Mouse (Mus musculus) large intestine, adult 2 months (tissue): Measurements from ENCODE around the gene Usp49. TPM values are rescaled to one million over a fixed set of nuclear protein-coding genes. Genes with fewer than 3 reads are reported as not detected.
"Not testable (repeated sequence)": the region's sequence is repeated elsewhere in the genome, so short reads cannot be mapped to it uniquely, and the experiment has no call there.

Source experiments
- DNase-seq: peaks from one replicate; pipeline ENCODE4 v3.0.0-alpha.2; 2012; ENCODE audit warnings: low read depth, low spot score
- WGBS: fragments of 180-500 bp; shearing (Covaris S2); methylation state at CpG from one replicate; pipeline ENCODE4 v1.1.7; 2018; 5-methylcytosine and 5-hydroxymethylcytosine counted together
- polyA plus RNA-seq: library from polyadenylated mRNA; depleted of rRNA; stranded (reverse); fragments of >200 nt; gene quantifications from 2 replicates; pipeline ENCODE4 v1.2.3, GENCODE M21; 2012

Usp49 gene
- polyA plus RNA-seq, 1 experiment: 5.0 TPM

DNA sequence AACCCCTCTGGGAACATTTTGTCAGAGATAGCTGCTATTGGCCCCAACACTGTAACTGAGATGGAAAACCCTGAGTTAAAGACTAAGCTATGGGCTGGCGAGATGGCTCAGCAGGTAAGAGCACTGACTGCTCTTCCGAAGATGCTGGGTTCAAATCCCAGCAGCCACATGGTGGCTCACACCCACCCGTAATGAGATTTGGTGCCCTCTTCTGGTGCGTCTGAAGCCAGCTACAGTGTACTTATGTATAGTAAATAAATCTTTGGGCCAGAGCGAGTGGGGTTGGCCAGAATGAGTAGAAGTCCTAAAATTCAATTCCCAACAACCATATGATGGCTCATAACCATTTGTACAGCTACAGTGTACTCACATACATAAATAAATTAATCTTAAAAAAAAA is 24.3 kb upstream of the Usp49 start:
- no peak for DNase-seq
- WGBS: 62% methylated on average over 5 of the region's 5 CpGs

DNA sequence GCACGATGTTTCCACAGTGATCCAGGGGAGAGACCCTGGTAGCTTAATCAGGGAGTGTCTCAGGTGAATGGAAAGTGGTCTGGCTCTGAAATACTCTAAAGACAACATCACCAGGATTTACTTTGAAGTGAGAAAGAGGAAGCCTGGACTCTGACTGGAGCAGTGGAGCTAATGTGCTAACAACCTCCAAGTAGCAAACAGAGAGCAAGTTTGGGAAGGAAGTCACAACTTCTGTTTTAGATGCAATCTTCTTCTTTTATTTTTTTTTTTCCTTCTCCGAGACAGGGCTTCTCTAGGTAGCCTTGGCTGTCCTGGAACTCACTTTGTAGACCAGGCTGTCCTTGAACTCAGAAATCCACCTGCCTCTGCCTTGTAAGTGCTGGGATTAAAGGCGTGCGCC is 21.3 kb upstream of the Usp49 start:
- 93% methylated on average over 4 of the region's 4 CpGs for WGBS
- DNase-seq: no peak

DNA sequence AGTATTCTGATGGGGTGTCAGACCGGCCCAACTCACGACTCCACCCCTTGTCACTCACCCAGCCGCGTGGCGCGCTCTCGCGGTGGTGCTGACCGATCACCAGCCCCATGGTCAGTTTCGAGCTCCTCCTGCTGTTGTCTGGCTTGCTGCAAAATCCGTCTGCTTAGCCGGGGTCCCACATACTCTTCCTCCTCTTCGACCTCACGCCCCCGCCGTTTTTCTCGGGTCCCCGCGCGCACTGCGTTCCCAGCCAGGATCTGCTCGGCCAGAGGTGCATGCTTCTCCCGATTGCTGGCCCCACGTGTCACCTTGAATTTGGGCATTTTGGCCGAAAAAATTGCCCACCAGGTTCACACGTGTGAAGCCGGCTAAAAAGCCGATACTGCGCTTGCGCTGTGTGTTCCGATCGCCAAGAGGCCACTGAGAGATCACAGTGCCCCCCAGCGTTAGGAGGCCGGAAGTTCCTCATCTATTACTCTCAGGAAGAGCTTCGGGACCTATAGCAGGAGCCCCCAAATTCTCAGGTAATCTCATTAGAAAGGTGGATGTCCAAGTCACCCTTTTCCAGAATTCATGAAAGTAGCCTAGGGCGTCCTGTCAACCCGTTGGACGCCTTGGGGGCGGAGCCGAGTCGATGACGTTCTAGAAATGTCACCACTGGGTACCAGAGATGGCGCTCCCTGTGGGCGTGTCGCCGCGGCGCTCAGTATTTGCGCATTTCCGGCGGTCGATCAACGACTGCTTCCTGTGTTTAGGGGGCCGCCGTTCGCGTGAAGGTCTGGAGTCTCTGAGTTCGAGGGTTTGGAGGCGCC is 19.4 kb upstream of the Usp49 start, which contains the start of the genes Bysl, Med20 and Gm20517:
Gene Bysl, minus strand, starts transcription at position 644 of the 812 bp plus-strand sequence.
Gene Med20, plus strand, starts transcription at position 734 of the 812 bp plus-strand sequence.
Gene Gm20517, plus strand, starts transcription at position 741 of the 812 bp plus-strand sequence.
- WGBS: under 1% methylated on average over 59 of the region's 59 CpGs
- peak; percentile 81 for DNase-seq

DNA sequence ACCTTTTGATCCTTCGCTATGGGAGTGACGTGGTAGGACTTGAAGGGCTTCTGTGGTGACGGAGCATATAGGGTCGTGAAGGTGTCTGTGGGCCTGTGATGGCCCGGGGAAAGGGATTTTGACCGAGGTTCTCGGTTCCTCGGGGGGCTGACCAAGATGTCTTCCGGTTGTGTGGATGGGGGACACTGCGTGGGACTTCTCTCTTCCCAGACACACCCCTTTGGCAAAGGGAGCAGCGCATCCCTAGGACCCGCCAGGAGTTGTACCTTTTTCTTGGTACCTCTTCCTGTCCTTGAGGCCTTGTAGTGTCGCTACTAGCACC is 18.9 kb upstream of the Usp49 start:
- WGBS: under 1% methylated on average over 13 of the region's 13 CpGs
- no peak for DNase-seq

DNA sequence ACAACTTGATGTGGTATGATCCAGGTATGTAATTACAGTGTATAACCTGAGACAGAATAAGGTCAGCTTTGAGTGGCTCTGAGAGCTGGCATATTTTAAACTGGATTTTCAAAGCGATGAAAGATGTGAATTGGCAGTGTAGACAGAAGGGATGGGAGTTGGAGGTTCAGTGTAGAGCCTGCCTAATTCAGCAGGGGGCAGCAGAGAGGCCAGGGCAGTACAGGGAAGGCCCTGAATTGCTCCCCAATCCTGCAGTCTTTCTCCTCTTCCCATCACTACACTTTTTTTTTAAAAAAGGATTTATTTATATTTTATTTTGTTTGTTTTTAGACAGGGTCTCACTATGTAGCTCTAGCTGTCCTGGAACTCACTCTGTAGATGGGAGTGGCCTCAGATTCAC is 16.5 kb upstream of the Usp49 start:
- DNase-seq: no peak
- WGBS: 71% methylated on average over 1 of the region's 1 CpGs

DNA sequence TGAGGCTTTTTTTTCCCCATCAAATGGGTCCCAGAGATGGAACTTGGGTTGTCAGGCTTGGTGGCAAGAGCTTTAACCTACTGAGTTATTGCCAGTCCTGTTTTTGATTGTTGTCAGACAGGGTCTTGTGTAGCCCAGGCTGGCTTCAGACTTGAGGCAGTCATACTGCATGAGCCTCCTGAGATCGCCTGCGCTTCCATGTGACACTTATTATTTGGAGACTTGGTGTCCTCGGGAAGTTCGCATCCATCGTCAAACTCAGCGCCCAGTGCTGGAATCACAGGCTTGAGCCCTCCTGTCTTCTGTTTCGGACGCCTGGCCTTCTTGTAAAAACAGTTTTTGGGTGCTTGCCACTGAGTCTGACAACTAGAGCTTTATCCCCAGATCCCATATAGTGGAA is 14.4 kb upstream of the Usp49 start:
- 88% methylated on average over 8 of the region's 8 CpGs for WGBS
- DNase-seq: no peak

DNA sequence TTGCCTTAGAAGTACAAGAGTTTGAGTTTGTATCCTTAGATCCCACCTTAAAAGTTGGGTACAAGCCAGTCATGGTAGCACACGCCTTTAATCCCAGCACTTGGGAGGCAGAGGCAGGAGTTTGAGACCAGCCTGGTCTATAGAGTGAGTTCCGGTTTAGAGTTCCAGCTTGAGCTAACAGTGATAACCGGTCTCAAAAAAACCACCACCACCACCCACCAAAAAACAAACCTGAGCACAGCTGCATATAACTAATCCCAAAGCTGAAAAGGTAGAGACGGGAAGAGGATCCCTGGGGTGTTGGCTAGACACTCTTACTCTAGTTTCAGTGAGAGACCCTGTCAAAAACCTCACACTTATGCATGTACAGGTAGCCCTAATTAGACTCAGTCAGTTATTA is 13.8 kb upstream of the Usp49 start:
- DNase-seq: no peak
- WGBS: 93% methylated on average over 4 of the region's 4 CpGs

DNA sequence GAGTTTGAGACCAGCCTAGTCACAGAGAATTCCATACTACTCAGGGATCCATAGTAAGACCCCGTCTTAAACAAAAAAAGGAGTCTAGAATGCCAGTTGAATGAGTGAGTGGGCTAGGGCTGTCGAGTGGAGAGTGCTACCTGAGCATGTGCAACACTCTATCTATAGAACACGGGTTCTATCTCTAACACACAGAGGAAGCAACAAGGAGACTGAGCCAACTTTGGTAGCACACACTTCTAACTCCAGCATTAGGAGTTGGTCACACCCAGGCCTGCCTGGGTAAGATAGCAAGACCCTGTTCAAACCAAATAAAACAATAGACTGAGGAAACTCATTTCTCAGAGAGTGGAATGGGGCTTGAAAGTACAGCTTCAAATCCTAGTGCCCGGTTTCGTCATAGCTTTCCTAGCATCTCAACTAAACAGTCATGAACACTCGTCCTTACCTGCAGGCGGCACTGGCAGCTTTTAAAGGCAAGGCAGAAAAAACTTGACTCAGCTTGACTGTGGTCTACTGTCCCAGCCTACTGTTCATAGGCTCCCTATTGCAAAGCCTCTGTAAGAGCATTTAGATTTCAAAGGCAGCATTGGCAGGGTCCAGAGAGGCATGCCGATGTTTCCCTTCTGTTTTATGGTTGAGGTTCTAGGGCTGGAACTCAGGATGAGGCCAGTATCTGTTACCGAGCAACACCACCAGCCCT is 12.7 kb upstream of the Usp49 start:
- 89% methylated on average over 9 of the region's 9 CpGs for WGBS
- DNase-seq: no peak

DNA sequence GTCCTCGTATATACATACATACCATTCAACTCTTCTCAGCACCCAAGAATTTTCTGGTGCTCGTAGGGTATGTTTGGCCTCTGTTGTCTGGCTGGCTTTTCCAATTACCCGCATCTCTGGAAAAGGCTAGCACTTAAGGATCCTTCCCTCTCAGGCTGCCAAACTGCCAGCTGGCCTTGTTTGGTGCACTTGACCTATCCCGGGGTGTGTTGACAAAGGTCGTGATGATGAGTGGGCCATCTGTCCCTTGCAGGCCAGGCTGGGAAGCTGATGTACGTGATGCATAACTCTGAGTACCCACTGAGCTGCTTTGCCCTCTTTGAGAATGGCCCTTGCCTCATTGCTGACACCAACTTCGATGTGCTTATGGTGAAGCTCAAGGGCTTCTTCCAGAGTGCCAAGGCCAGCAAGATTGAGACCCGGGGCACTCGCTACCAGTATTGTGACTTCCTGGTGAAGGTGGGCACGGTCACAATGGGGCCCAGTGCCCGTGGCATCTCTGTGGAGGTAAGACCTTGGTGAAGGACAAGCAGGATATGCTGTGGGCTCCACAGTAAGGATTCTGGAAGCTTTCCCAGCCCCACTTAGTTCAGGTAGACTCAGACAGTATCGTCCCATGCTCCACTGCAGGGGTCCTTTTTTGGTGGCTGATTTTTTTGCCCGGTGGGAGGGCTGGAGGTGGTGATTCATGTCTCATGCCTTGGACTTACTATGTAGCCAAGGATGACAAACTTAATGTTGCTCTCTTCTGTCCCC is 11.8 kb upstream of the Usp49 start:
- no peak for DNase-seq
- 85% methylated on average over 13 of the region's 13 CpGs for whole genome bisulfite sequencing

DNA sequence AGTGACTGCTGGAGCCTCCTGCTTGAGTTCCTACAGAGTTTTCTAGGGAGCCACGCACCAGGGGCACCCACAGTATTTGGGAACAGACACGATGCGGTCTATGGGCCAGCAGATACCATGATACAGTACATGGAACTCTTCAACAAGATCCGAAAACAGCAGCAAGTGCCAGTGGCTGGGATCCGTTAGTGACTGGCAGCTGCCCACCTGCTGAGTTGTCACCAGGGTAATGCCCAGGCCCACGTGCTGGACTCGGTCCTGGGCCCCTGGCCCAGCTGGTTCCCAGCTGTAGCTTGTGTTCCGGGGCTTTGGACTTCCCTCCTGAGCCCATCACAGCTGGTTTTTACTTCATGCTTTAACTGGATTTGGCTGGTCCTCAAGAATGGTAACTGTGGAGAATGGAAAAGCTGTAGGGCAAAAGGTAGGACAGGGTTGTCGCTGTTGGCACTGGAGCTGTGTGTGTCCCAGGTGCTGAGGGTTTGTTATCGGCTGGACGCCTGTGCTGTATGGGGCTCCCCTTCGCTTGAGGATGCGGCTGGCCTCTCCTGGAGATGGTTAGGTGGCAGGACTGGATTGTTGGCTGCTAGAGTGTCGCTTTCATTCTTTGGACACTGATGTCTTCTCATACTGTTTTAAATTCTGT is 7.5 kb upstream of the Usp49 start:
- WGBS: 95% methylated on average over 14 of the region's 14 CpGs
- no peak for DNase-seq

DNA sequence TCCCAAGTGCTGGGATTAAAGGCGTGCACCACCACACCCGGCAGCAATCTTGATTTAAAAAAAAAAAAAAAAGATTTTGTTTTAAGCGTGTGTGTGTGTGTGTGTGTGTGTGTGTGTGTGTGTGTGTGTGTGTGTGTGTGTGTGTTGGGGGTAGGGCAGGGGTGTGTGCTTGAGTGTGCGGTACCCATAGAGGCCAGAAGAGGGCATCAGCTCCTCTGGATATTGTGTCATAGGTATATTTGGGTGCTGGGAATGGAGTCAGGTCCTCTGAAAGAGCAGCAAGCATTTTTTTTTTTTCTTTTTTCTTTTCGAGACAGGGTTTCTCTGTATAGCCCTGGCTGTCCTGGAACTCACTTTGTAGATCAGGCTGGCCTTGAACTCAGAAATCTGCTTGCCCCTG is 5.9 kb upstream of the Usp49 start:
- 88% methylated on average over 5 of the region's 5 CpGs for WGBS
- not testable (repeated sequence) for DNase-seq

DNA sequence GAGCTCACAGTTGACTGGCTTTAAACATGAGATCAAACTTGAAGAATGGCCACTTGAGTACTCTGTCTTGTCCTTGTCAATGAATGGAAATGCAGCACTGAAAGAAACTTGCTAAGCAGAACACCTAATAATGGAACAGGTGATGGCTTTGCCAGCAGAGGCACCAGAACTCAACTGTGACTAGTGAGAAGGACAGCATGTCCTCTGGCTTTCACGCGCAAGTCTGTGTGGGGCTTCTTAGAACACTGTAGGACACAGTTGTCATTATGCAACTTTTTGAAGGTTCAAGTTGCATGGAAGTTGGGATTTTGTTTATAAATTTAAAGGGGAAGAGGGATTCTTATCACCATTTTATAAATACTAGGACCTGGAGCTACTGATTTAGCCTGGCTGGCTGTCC is 5.4 kb upstream of the Usp49 start:
- 97% methylated on average over 2 of the region's 2 CpGs for WGBS
- DNase-seq: no peak

DNA sequence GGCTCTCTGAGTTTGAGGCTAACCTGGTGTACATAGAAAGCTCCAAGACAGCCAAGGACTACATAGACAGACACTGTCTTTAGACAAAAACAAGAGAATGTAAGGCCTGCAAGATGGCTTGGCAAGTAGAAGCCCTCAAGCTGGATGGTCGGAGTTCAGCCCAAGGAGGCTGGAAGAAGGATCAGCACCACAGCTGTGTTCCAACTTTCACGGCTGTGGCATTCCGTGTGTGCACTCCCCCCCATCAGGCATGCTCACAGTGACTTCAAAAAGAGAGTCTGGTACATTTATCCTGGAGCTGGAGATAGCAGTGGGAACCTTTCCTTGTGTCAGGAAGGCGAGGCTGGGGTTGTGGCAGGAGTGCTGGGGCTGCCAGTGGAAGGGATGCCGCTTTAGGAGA is 4.5 kb upstream of the Usp49 start:
- WGBS: 85% methylated on average over 5 of the region's 5 CpGs
- no peak for DNase-seq

DNA sequence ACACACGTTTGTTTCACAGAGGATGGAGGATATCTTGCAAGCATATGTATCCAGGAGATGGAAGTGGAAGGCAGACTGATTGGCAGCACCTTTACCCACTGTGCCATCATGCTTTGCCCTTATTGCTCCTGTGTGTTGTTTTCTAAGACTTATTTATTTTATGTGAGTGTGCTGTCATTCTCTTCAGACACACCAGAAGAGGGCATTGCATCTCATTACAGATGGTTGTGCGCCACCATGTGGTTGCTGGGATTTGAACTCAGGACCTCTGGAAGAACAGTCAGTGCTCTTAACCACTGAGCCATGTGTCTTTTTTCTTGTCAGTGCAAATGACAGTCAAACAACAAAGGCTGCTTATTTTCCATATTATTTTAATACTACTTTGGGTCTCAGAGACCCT is 2.7 kb upstream of the Usp49 start:
- WGBS: 67% methylated on average over 2 of the region's 2 CpGs

DNA sequence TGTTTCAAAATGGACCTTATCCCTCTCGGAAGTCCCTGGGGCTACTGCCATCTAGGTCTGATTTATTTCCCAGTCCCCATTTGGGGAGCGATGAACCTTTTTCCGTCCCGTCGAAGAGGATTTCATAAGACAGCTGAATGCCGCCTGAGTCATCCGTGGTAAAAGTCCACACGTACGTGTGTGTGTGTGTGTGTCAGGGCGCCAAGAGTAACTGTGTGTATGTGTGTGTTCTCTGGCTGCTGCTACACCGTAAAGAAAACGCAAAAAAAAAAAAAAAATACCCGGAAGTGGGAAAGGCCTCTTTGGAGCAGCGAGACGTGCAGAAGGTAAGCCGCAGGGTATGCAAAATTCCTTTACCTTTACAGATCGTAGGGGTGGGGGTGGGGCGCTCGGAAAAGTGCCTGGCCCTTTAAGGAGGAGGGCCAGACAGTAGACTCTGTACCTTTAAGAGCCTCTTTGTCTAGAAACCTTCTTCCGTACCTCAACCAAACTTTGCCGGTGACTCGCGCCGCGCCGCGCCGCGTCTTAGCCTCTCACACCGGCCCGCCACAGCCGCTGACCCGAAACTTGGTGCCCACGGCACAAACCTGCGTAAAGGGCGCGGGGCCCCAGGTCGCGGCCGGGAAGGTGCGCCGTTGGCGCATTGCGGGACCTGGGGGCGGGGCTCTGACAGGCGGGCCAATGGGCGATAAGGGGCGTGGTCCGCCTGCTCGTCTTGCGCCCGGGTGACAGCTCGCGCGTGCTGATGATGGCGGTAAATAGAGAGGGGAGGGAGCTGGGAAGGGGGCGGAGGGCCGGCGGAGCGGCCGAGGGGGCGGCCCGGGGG is 1.4 kb upstream of the Usp49 start:
- under 1% methylated on average over 62 of the region's 63 CpGs for WGBS
- peak; percentile 54 for DNase-seq

More for the DNA sequence above, 2.7 kb upstream of the Usp49 start:
- DNase-seq: no peak

DNA sequence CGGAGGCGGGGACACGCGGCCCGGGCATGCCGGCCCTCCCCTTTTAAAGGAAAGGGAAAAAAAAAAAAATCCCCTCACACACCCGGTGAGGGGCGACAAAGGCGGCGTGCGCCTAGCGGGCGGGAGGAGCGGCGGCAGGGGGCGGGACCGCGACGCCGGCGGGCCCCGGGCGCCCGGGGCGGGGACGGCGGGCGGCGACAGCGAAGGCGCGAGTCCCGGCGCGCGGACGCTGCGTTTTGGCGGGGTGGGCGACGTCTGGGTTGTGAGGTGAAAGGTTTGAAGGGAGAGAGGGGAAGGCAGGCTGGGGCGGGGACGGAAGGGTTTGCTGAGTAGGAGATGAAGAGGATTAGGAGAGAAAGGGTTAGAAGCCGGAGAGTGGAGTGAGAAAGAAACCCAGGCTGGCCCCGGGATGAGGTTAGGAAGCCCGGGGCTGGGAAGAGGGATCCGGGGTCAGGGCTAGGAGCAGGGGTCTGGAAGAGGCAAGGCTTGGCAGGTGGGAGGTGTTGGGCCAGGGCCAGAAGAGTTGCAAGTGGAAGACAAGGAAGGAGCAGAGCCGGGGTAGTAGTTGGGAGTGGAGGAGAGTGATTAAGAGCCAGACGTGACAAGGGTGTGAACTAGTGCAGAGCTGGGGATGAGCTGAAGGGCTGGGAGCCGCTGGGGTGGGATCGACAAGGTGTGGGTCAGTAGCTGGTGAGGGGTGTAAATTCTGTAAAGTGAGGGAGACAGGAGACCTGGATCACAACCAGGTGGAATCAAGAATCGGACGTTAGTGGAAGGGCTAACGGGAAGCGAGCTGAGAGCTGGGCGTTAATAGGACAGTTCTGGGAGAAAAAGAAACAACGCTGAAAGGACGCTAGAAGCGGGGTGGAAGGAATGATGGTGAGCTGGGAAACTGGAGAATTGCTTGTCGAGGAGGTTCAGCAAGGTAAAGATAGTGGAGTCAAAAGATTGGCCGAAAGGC is 493 bp upstream of the Usp49 start:
- WGBS: 1% methylated on average over 61 of the region's 61 CpGs

DNA sequence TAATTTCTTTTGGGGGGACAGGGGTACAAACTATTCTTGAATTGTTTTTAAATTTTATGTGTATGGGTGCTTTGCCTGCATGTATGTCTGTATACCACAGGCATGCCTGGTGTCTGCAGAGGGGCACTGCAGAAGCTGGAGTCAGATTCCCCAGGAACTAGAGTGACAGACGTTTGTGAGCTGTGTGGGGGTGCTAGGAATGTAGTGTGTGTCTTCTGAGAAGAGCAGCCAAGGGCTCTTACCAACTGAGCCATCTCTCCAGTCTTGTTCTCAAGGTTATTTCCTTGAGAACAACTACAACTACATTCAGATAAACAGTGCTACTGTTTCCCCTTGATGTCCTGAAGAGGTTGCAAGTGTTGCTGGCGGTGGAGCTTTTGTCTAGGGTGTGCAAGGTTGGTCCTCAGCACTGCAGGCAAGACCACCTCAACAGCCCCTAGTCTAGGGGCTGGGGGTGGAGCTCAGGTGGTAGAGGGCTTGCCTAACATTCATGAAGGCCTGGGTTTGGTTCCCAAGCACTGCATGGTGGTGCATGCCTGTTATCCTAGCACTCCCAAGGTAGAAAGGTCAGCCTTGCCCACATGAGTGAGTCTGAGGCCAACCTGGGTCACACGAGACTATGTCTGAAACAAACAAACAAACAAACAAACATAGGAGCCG is 1.8 kb downstream of the Usp49 start:
- DNase-seq: no peak
- 43% methylated on average over 4 of the region's 4 CpGs for WGBS

More for the DNA sequence above, 493 bp upstream of the Usp49 start:
- DNase-seq: no peak
